Mouse (Mus musculus): Measurements from ENCODE around the gene Abcd1.
"Not testable (repeated sequence)": the region's sequence is repeated elsewhere in the genome, so short reads cannot be mapped to it uniquely, and the experiment has no call there.

Gene Abcd1

GRCm38 (mm10) chrX:73739841-73740240 is 23.4 kb downstream of the Abcd1 start:
- not testable (repeated sequence) for DNase-seq (ENCODE audit: low read depth)

- DNase-seq (ENCODE audit: low read depth): no peak
Measured at GRCm38 (mm10) chrX:73744774-73745481, 28.5 kb downstream of the Abcd1 start.

- DNase-seq (ENCODE audit: low read depth): peak; percentile 56
Measured at GRCm38 (mm10) chrX:73748977-73749376, 32.6 kb downstream of the Abcd1 start.

- DNase-seq (ENCODE audit: low read depth): no peak
Measured at GRCm38 (mm10) chrX:73756334-73757140, 40.1 kb downstream of the Abcd1 start, which contains the start of gene Plxnb3. Gene Plxnb3, plus strand, starts transcription at chrX:73757090.

GRCm38 (mm10) chrX:73758611-73759290 is 42.4 kb downstream of the Abcd1 start:
- peak; percentile 80 for DNase-seq (ENCODE audit: low read depth)

- peak; percentile 81 for DNase-seq (ENCODE audit: low read depth)
Measured at GRCm38 (mm10) chrX:73765311-73765710, 48.9 kb downstream of the Abcd1 start.

- DNase-seq (ENCODE audit: low read depth): no peak
Measured at GRCm38 (mm10) chrX:73767267-73767666, 50.9 kb downstream of the Abcd1 start.

- no peak for DNase-seq (ENCODE audit: low read depth)
Measured at GRCm38 (mm10) chrX:73774168-73774760, 57.9 kb downstream of the Abcd1 start, which contains the start of gene Srpk3. Gene Srpk3, plus strand, starts transcription at chrX:73774405.

GRCm38 (mm10) chrX:73774802-73775483 is 58.5 kb downstream of the Abcd1 start:
- no peak for DNase-seq (ENCODE audit: low read depth)

GRCm38 (mm10) chrX:73782227-73782626 is 65.8 kb downstream of the Abcd1 start:
- no peak for DNase-seq (ENCODE audit: low read depth)

- DNase-seq (ENCODE audit: low read depth): peak; percentile 17
Measured at GRCm38 (mm10) chrX:73785666-73786065, 69.3 kb downstream of the Abcd1 start.

GRCm38 (mm10) chrX:73786364-73787224 is 70.2 kb downstream of the Abcd1 start, which contains the start of the genes Idh3g and Ssr4:
Gene Idh3g, minus strand, starts transcription at chrX:73786897.
Gene Ssr4, plus strand, starts transcription at chrX:73787028.
- peak; percentile 98 for DNase-seq (ENCODE audit: low read depth)

- DNase-seq (ENCODE audit: low read depth): no peak
Measured at GRCm38 (mm10) chrX:73787225-73787558, 70.8 kb downstream of the Abcd1 start.

All from 416B (cell line).